Mouse (Mus musculus) erythroblast, embryonic 14.5 days (primary cell): ENCODE results near the gene N4bp2l2.

Source experiments
- GATA1 ChIP-seq: IDR thresholded peaks from 2 replicates; pipeline ENCODE4 v1.6.1; 2012; ENCODE audit warnings: low read length, inconsistent platforms, mixed read lengths
- TAL1 ChIP-seq: IDR thresholded peaks from 3 replicates; pipeline ENCODE4 v1.6.1; 2012; ENCODE audit warnings: low read length, inconsistent platforms, mixed read lengths

- no peak for TF ChIP-seq TAL1
- TF ChIP-seq GATA1: no peak
Observed at GRCm38 (mm10) chr5:150601441-150602230, 64.3 kb downstream of the N4bp2l2 start.
